Mouse (Mus musculus): ENCODE results near the gene Plin5.

DNA sequence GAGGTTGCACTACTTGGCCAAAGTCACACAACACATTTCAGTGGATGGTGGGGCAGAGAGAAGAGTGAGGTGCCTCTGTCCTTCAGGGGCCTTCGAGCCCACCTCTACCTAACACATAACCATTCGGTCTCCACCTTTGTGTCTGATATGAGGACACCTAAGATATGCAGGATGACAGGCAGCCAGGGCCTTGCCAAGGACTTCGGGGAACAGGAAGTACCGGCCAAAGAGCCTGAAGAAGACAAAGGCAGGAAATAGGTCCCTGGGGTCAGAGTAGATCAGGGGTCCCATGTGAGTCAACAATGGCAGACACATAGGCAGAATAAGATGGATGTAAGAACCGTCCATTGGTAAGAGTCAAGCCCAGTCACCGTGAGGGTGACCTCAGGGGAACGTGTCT is 19.2 kb upstream of the Plin5 start:
- TF ChIP-seq POLR2A (IDR thresholded peaks at IDR 0.05; ENCODE audit: extremely low read depth, insufficient read depth, low read length), result no peak
- TF ChIP-seq CTCF (IDR thresholded peaks at IDR 0.05; ENCODE audit: low read depth, low read length), result no peak

Data from liver, adult 2 months (tissue).